Mouse (Mus musculus) thymus, postnatal 25 days (tissue): ENCODE data around the gene Tmem252.
A peak's percentile ranks its signal among the peaks of the same experiment; 100 is the strongest.

Experiments
- DNase-seq: peaks from one replicate; pipeline ENCODE4 v3.0.0; 2022

Tmem252 gene

GRCm38 (mm10) chr19:24673762-24674161 is at the start of gene Tmem252:
Gene Tmem252 (plus strand): TSS chr19:24674008.
- no peak for DNase-seq

GRCm38 (mm10) chr19:24628049-24628448 is 45.8 kb upstream of the Tmem252 start:
- no peak for DNase-seq

- no peak for DNase-seq
Observed at GRCm38 (mm10) chr19:24633008-24633407, 40.8 kb upstream of the Tmem252 start.

- peak; percentile 76 for DNase-seq
Observed at GRCm38 (mm10) chr19:24634602-24635001, 39.2 kb upstream of the Tmem252 start.

- no peak for DNase-seq
Observed at GRCm38 (mm10) chr19:24636616-24637015, 37.2 kb upstream of the Tmem252 start.

- no peak for DNase-seq
Observed at GRCm38 (mm10) chr19:24637988-24638387, 35.8 kb upstream of the Tmem252 start.

GRCm38 (mm10) chr19:24640982-24641381 is 32.8 kb upstream of the Tmem252 start:
- DNase-seq: no peak

- no peak for DNase-seq
Observed at GRCm38 (mm10) chr19:24644971-24645370, 28.8 kb upstream of the Tmem252 start.

- no peak for DNase-seq
Observed at GRCm38 (mm10) chr19:24646162-24646829, 27.5 kb upstream of the Tmem252 start.

- DNase-seq: no peak
Observed at GRCm38 (mm10) chr19:24648016-24648415, 25.8 kb upstream of the Tmem252 start.

GRCm38 (mm10) chr19:24650428-24650827 is 23.4 kb upstream of the Tmem252 start:
- DNase-seq: no peak

GRCm38 (mm10) chr19:24651595-24651994 is 22.2 kb upstream of the Tmem252 start:
- no peak for DNase-seq

- DNase-seq: no peak
Observed at GRCm38 (mm10) chr19:24652342-24653019, 21.3 kb upstream of the Tmem252 start.

GRCm38 (mm10) chr19:24653230-24653799 is 20.5 kb upstream of the Tmem252 start:
- DNase-seq: no peak

- DNase-seq: no peak
Observed at GRCm38 (mm10) chr19:24656981-24657380, 16.8 kb upstream of the Tmem252 start.

GRCm38 (mm10) chr19:24662346-24662745 is 11.5 kb upstream of the Tmem252 start:
- DNase-seq: no peak

GRCm38 (mm10) chr19:24665771-24666170 is 8.0 kb upstream of the Tmem252 start:
- no peak for DNase-seq

- no peak for DNase-seq
Observed at GRCm38 (mm10) chr19:24667527-24667926, 6.3 kb upstream of the Tmem252 start.

- DNase-seq: no peak
Observed at GRCm38 (mm10) chr19:24671571-24671970, 2.2 kb upstream of the Tmem252 start.

GRCm38 (mm10) chr19:24672366-24672960 is 1.3 kb upstream of the Tmem252 start:
- no peak for DNase-seq

GRCm38 (mm10) chr19:24673331-24673730 is 477 bp upstream of the Tmem252 start:
- DNase-seq: no peak

- DNase-seq: no peak
Observed at GRCm38 (mm10) chr19:24676429-24676828, 2.6 kb downstream of the Tmem252 start.

- no peak for DNase-seq
Observed at GRCm38 (mm10) chr19:24677242-24677984, 3.6 kb downstream of the Tmem252 start.
